Mouse (Mus musculus): ENCODE measurements around the gene Tmem88. TPM values are rescaled to one million over a fixed set of nuclear protein-coding genes. Genes with fewer than 3 reads are reported as not detected.

Tmem88 gene
- polyA plus RNA-seq, 1 experiment = 16.5 TPM

DNA sequence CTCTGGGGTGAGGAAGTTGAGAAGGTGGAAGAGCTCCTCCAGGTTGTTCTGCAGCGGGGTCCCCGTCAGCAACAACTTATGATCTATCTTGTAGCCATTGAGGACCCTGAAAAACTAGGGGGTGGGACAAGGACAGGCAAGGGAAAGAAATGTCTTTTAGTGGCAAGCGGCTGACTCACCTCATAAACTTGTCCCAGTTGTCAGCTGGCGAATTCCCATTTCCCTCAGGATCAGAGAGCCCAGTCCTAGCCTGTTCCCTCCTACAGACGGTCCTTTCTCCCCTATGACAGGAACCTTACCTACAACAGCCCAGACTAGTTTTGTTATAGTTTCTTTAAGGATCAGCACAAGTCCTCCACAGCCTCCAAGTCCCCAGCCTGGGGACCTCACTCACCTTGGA lies 41.5 kb downstream of the Tmem88 start:
- H3K27me3 ChIP-seq (ENCODE audit: control insufficient read depth, insufficient read depth, low read length) = no peaks in the 10 kb centered on the region
- 94% methylated on average over 5 of the region's 5 CpGs for WGBS
- peaks cover 93% of the 10 kb centered on the region for H3K36me3 ChIP-seq (ENCODE audit: control insufficient read depth, insufficient read depth, low read length)
- no peak overlapping the region for H3K27ac ChIP-seq (ENCODE audit: insufficient read depth, low read depth, low read length)
- TF ChIP-seq POLR2A (IDR thresholded peaks at IDR 0.05; ENCODE audit: low read depth, low read length) = no peak
- TF ChIP-seq CTCF (IDR thresholded peaks at IDR 0.05; ENCODE audit: extremely low read depth, insufficient read length, insufficient replicate concordance, low read depth, low read length) = no peak
- no peak overlapping the region for H3K4me3 ChIP-seq (ENCODE audit: low read depth, low read length)
- H3K4me1 ChIP-seq (ENCODE audit: control insufficient read depth, insufficient read depth, insufficient read length, low read length) = peaks cover 6% of the 10 kb centered on the region; the same call in 1 of the 2 replicates

Other genes starting within 250 kb of the Tmem88 start
- not detected in 2 replicates for gene Alox12b, start 241.2 kb downstream of the Tmem88 start, polyA plus RNA-seq (2012; rRNA removed)
- gene Alox8, start 200.4 kb downstream of the Tmem88 start, polyA plus RNA-seq (2012; rRNA removed) = 0.15 TPM in 1 of 2 replicates, not detected in the other
- not detected in 2 replicates for gene Gucy2e, start 161.2 kb downstream of the Tmem88 start, polyA plus RNA-seq (2012; rRNA removed)
- 2.6 and 5.3 TPM in 2 replicates for gene Cntrob, start 74.5 kb downstream of the Tmem88 start, polyA plus RNA-seq (2012; rRNA removed)
- gene Trappc1, start 74.3 kb downstream of the Tmem88 start, polyA plus RNA-seq (2012; rRNA removed) = 22.9 and 31.7 TPM in 2 replicates
- 0.43 and 0.65 TPM in 2 replicates for gene Kcnab3, start 72.0 kb downstream of the Tmem88 start, polyA plus RNA-seq (2012; rRNA removed)
- gene Rnf227, start 57.8 kb downstream of the Tmem88 start, polyA plus RNA-seq (2012; rRNA removed) = 0.25 and 0.65 TPM in 2 replicates
- gene Chd3, start 28.8 kb downstream of the Tmem88 start, polyA plus RNA-seq (2012; rRNA removed) = 86.3 and 240 TPM in 2 replicates
- gene Naa38, start 2.7 kb downstream of the Tmem88 start, polyA plus RNA-seq (2012; rRNA removed) = 129 and 163 TPM in 2 replicates
- 4.3 and 5.3 TPM in 2 replicates for gene Cyb5d1, start 2.6 kb downstream of the Tmem88 start, polyA plus RNA-seq (2012; rRNA removed)
- 13.5 and 35.4 TPM in 2 replicates for gene Kdm6b, start 15.4 kb upstream of the Tmem88 start, polyA plus RNA-seq (2012; rRNA removed)
- gene Dnah2, start 150.9 kb upstream of the Tmem88 start, polyA plus RNA-seq (2012; rRNA removed) = 0.22 and 0.23 TPM in 2 replicates
- gene Efnb3, start 162.0 kb upstream of the Tmem88 start, polyA plus RNA-seq (2012; rRNA removed) = 0.79 and 1.5 TPM in 2 replicates
- 11.4 and 20.2 TPM in 2 replicates for gene Wrap53, start 182.0 kb upstream of the Tmem88 start, polyA plus RNA-seq (2012; rRNA removed)
- 28.2 and 57.1 TPM in 2 replicates for gene Trp53, start 182.1 kb upstream of the Tmem88 start, polyA plus RNA-seq (2012; rRNA removed)
- gene Atp1b2, start 207.7 kb upstream of the Tmem88 start, polyA plus RNA-seq (2012; rRNA removed) = 2.5 and 4.5 TPM in 2 replicates
- gene Shbg, start 219.7 kb upstream of the Tmem88 start, polyA plus RNA-seq (2012; rRNA removed) = not detected in 2 replicates
- gene Sat2, start 223.8 kb upstream of the Tmem88 start, polyA plus RNA-seq (2012; rRNA removed) = 0.44 and 0.49 TPM in 2 replicates
- gene Fxr2, start 234.8 kb upstream of the Tmem88 start, polyA plus RNA-seq (2012; rRNA removed) = 13.4 and 29.2 TPM in 2 replicates

Measured in small intestine, adult 2 months (tissue).